Mouse (Mus musculus) limb, embryonic 13.5 days (tissue): ENCODE results near the gene Inppl1. TPM values are rescaled to one million over a fixed set of nuclear protein-coding genes. Genes with fewer than 3 reads are reported as not detected.

ENCODE experiments used
- ATAC-seq: fragments of 200-750 bp; cut with Nextera tagmentation; 2 replicates; pipeline ENCODE4 v1.8.0; 2017; ENCODE audit warnings: low read depth, moderate number of reproducible peaks, moderate TSS enrichment; ENCODE audit not compliant: low FRiP score
- H3K27ac ChIP-seq: fragments of 300-500 bp; sonication (generic); 2 replicates; pipeline ENCODE4 v1.5.1; 2015; ENCODE audit warnings: inconsistent platforms, mild to moderate bottlenecking, moderate library complexity
- H3K27me3 ChIP-seq: fragments of 300-500 bp; sonication (generic); 2 replicates; pipeline ENCODE4 v1.6.1; 2015; ENCODE audit warnings: mild to moderate bottlenecking, inconsistent platforms
- H3K36me3 ChIP-seq: fragments of 300-500 bp; sonication (generic); 2 replicates; pipeline ENCODE4 v1.6.1; 2015; ENCODE audit warnings: inconsistent platforms, mild to moderate bottlenecking, moderate library complexity
- H3K4me1 ChIP-seq: fragments of 300-500 bp; sonication (generic); 2 replicates; pipeline ENCODE4 v1.6.1; 2015; ENCODE audit warnings: inconsistent platforms
- H3K4me2 ChIP-seq: fragments of 300-500 bp; sonication (generic); replicated peaks from 2 replicates; pipeline ENCODE4 v1.6.1; 2015; ENCODE audit warnings: inconsistent platforms, mild to moderate bottlenecking, moderate library complexity
- H3K4me3 ChIP-seq: fragments of 300-500 bp; sonication (generic); 2 replicates; pipeline ENCODE4 v1.5.1; 2015; ENCODE audit warnings: moderate library complexity, mild to moderate bottlenecking, inconsistent platforms
- H3K9ac ChIP-seq: fragments of 300-500 bp; sonication (generic); 2 replicates; pipeline ENCODE4 v1.6.1; 2015; ENCODE audit warnings: mild to moderate bottlenecking, inconsistent platforms
- H3K9me3 ChIP-seq: fragments of 300-500 bp; sonication (generic); 2 replicates; pipeline ENCODE4 v1.6.1; 2016; ENCODE audit warnings: inconsistent platforms
- WGBS: fragments of 180-500 bp; shearing (Covaris S2); methylation state at CpG from one replicate; pipeline ENCODE4 v1.1.7; 2015; 5-methylcytosine and 5-hydroxymethylcytosine counted together
- microRNA-seq: library from miRNA; unstranded; fragments of <30 nt; microRNA quantifications from one replicate; pipeline ENCODE4, GENCODE M21; 2016
- polyA plus RNA-seq: library from polyadenylated mRNA; unstranded; fragments of >200 nt; fragmentation: Nextera tagmentation; extraction: Ambion mirVana; gene quantifications from 2 replicates; pipeline ENCODE4 v1.2.1, GENCODE M21; 2015

The Inppl1 gene
- polyA plus RNA-seq, 1 experiment from 2014 or later: 60.0 TPM

- Histone ChIP-seq H3K36me3 (peaks cover 40% of the 10 kb centered on the region), H3K27ac (no peak overlapping the region), H3K9ac (peak overlapping the region; percentile 67), H3K4me2 (peak overlapping the region; percentile 89), H3K4me1 (peaks cover 37% of the 10 kb centered on the region), H3K9me3 (no peaks in the 10 kb centered on the region), H3K27me3 (peaks cover 73% of the 10 kb centered on the region), H3K4me3 (peak overlapping the region; percentile 46)
- WGBS: under 1% methylated on average over 71 of the region's 71 CpGs
- ATAC-seq: peak; percentile 74
Measured at GRCm38 (mm10) chr7:101821571-101822501, 16.2 kb downstream of the Inppl1 start.

- Histone ChIP-seq H3K9me3 (no peaks in the 10 kb centered on the region), H3K9ac (no peak overlapping the region), H3K27me3 (peaks cover 84% of the 10 kb centered on the region), H3K36me3 (peaks cover 26% of the 10 kb centered on the region), H3K4me2 (peak overlapping the region; percentile 89), H3K4me3 (peak overlapping the region; percentile 46), H3K4me1 (peaks cover 37% of the 10 kb centered on the region), H3K27ac (no peak overlapping the region)
- 2% methylated on average over 35 of the region's 35 CpGs for WGBS
- ATAC-seq: no peak
Measured at GRCm38 (mm10) chr7:101820295-101821030, 17.6 kb downstream of the Inppl1 start.

DNA sequence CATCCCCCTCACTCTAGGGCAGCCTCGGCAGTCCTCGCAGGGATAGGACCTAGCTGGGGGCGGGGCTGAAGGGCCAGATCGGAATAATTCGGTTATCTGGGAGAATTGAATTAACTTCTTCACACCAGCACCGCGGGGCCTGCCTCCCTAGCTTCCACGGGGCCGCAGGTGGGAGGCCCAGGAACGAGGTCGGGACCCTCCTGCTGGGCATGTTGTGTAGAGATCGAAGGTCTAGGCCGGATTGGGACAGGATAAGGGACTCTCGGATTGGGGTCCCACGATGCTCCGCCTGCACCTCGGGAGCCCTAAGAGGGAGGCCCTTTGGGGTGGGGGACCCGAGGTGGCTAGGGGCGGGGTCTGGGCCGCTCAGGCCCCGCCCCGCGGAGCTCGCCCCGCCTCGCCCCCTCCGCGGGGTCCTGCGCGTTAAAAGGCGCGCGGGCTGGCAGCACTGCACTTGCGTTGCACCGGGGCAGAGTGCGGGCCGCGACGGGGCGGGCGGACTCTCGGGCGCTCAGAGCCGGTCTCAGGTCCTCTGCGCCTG is 20.1 kb downstream of the Inppl1 start, which contains the start of gene Phox2a:
Phox2a (plus strand) TSS at position 453 of the 541 bp plus-strand sequence.
- 1% methylated on average over 35 of the region's 45 CpGs for WGBS
- peak within 1 kb of the TSS; percentile 40 for H3K4me3 ChIP-seq
- H3K9ac ChIP-seq: peak within 1 kb of the TSS; percentile 31; the same call in 1 of the 2 replicates
- ATAC-seq: no peak
- peaks cover under 1% of the 10 kb centered on the region; the same call in 1 of the 2 replicates for H3K36me3 ChIP-seq
- H3K4me1 ChIP-seq: peaks cover 28% of the 10 kb centered on the region
- H3K27me3 ChIP-seq: peaks cover 80% of the 10 kb centered on the region
- no peaks in the 10 kb centered on the region for H3K9me3 ChIP-seq
- no peak within 1 kb of the TSS for H3K27ac ChIP-seq
- peak within 1 kb of the TSS; percentile 62 for H3K4me2 ChIP-seq

GRCm38 (mm10) chr7:101777053-101777452 is 61.0 kb downstream of the Inppl1 start:
- 90% methylated on average over 1 of the region's 1 CpGs for WGBS
- Histone ChIP-seq H3K36me3 (peaks cover 54% of the 10 kb centered on the region), H3K27me3 (no peaks in the 10 kb centered on the region), H3K4me1 (no peaks in the 10 kb centered on the region), H3K27ac (no peak overlapping the region), H3K9me3 (no peaks in the 10 kb centered on the region), H3K9ac (no peak overlapping the region), H3K4me3 (no peak overlapping the region), H3K4me2 (no peak overlapping the region)
- ATAC-seq: no peak

DNA sequence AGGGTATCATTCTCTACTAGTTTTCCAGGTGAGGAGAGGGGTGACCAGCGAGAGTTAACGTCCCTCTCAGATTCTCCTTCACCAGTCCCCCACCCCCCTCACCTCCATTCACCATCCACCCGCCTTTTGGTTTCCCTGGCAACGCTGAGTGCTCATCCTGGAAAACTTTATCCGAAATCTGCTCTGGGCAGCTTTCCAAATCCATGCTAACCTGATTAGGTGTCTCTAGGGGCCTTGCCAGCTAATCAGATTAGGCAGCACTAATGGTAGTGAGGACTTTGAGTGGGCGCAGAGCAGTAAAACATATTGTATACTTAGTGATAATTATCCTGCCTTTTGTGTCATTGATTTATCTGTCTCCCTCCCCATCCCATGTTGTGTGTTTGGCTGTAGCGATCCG is 65.3 kb downstream of the Inppl1 start:
- WGBS: 62% methylated on average over 8 of the region's 8 CpGs
- Histone ChIP-seq H3K4me1 (peaks cover 16% of the 10 kb centered on the region), H3K4me3 (no peak overlapping the region), H3K27me3 (no peaks in the 10 kb centered on the region), H3K36me3 (peaks cover 33% of the 10 kb centered on the region), H3K9me3 (no peaks in the 10 kb centered on the region), H3K9ac (no peak overlapping the region), H3K4me2 (no peak overlapping the region), H3K27ac (no peak overlapping the region)
- ATAC-seq: no peak

Small RNA genes lying within 50 kb of the gene (microRNA-seq; reads per million reads assigned to microRNA genes)
- not detected for gene Gm22655

Other genes starting within 250 kb of the Inppl1 start
- 46.7 and 52.1 TPM in 2 replicates for gene Clpb, start 174.6 kb downstream of the Inppl1 start, polyA plus RNA-seq
- gene Phox2a, start 19.9 kb downstream of the Inppl1 start, polyA plus RNA-seq: 0.15 TPM in 1 of 2 replicates, not detected in the other
- 0.51 and 1.4 TPM in 2 replicates for gene Folr2, start 19.0 kb upstream of the Inppl1 start, polyA plus RNA-seq
- gene Anapc15, start 25.5 kb upstream of the Inppl1 start, polyA plus RNA-seq: 70.6 and 71.6 TPM in 2 replicates
- gene Folr1, start 32.6 kb upstream of the Inppl1 start, polyA plus RNA-seq: 0.52 and 0.64 TPM in 2 replicates
- 160 and 162 TPM in 2 replicates for gene Lamtor1, start 67.7 kb upstream of the Inppl1 start, polyA plus RNA-seq
- gene Tomt, start 68.1 kb upstream of the Inppl1 start, polyA plus RNA-seq: 0.29 and 0.68 TPM in 2 replicates
- gene Lrrc51, start 95.7 kb upstream of the Inppl1 start, polyA plus RNA-seq: 8.2 and 13.4 TPM in 2 replicates
- gene Numa1, start 95.9 kb upstream of the Inppl1 start, polyA plus RNA-seq: 85.7 and 96.2 TPM in 2 replicates
- gene Il18bp, start 180.5 kb upstream of the Inppl1 start, polyA plus RNA-seq: 3.6 and 3.9 TPM in 2 replicates
- gene Rnf121, start 227.2 kb upstream of the Inppl1 start, polyA plus RNA-seq: 34.1 and 34.4 TPM in 2 replicates
- 44.1 and 45.1 TPM in 2 replicates for gene Xndc1, start 227.3 kb upstream of the Inppl1 start, polyA plus RNA-seq
- 2.3 TPM in 2 replicates for gene Xntrpc, start 227.5 kb upstream of the Inppl1 start, polyA plus RNA-seq
- gene Trpc2, start 244.9 kb upstream of the Inppl1 start, polyA plus RNA-seq: not detected in 2 replicates